Mouse (Mus musculus) macrophage (primary cell): ENCODE data around the gene Cdk5. TPM values are rescaled to one million over a fixed set of nuclear protein-coding genes. Genes with fewer than 3 reads are reported as not detected.
A peak's percentile ranks its signal among the peaks of the same experiment; 100 is the strongest.

Experiments
- H3K27ac ChIP-seq: fragments of 350-480 bp; formaldehyde crosslinking; 2 replicates; pipeline ENCODE4 v1.9.0; 2021
- H3K36me3 ChIP-seq: fragments of 350-480 bp; formaldehyde crosslinking; 2 replicates; pipeline ENCODE4 v1.9.0; 2021; ENCODE audit errors: inconsistent target
- H3K4me3 ChIP-seq: fragments of 350-480 bp; formaldehyde crosslinking; 2 replicates; pipeline ENCODE4 v1.9.0; 2021; ENCODE audit errors: inconsistent target
- H3K79me2 ChIP-seq: fragments of 350-480 bp; formaldehyde crosslinking; 2 replicates; pipeline ENCODE4 v1.9.0; 2021; ENCODE audit errors: inconsistent target
- WGBS: methylation state at CpG from one replicate; pipeline ENCODE4 v1.1.7; 2026; ENCODE audit warnings: inconsistent platforms; ENCODE audit not compliant: missing documents; 5-methylcytosine and 5-hydroxymethylcytosine counted together
- polyA plus RNA-seq: library from polyadenylated mRNA; stranded (reverse); fragments of 250-400 nt; gene quantifications from 3 replicates; pipeline ENCODE4 v1.2.4, GENCODE M21; 2018; ENCODE audit warnings: inconsistent platforms

The Cdk5 gene
- polyA plus RNA-seq, 1 experiment from 2014 or later = 15.2 TPM

DNA sequence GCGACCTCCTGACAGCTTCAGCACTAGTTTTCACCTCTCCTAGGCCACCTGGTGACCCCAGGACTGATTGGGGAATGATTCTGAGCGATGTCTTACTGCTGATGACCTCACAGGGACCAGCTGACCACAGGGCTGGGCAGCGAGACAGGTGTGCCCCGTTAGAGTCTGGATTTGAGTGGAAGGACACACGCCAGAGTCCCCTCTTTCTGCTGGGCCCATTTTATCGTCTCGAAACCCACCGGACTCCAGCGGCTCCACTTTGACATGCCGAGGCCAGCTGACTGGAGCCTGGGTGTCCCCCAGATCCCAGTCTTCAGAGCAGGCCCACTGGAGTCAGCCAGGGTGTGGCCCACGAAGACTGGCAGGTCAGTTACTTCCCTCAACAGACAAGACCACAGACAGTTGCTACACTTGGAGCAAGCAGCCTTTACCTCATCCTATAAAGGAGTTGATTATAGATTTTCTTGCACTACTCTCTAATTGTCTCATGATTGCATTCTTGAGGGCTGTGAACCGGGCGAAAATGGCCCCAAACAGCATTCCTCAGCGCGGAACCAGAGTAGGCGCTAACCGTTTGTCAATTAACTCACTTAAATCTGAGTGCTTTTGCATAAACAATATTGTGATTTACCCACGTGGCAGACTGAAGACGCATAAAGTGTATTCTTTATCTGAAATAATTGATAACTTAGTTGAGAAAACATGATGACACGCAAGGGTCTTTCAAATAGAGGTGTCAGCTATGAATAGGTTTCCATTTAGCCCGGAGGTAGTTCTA is 863 bp upstream of the Cdk5 start:
- H3K79me2 ChIP-seq = peaks cover 32% of the 10 kb centered on the region

DNA sequence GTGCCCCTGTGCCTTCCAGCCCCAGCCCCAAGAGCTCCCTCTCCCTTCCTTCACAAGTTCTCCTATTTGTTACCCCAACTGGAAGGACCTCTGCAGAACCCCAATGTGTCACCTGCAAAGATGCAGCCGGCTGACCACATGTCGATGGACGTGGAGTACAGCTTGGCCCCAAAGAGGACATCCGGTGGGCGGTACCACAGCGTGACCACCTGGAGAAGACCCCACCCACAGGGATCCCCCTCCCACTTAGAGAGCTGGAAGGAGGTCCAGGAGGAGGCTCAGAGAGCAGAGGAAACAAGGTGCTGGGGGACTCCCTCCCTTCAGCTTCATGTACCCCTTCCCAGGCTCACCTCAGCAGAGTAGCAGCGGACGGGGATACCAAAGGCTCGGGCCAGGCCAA is 2.9 kb downstream of the Cdk5 start:
- peaks cover 1% of the 10 kb centered on the region; the same call in 1 of the 2 replicates for H3K79me2 ChIP-seq
- H3K27ac ChIP-seq = no peak overlapping the region
- WGBS = 93% methylated on average over 9 of the region's 9 CpGs
- peaks cover 28% of the 10 kb centered on the region; the same call in 1 of the 2 replicates for H3K36me3 ChIP-seq
- no peak overlapping the region for H3K4me3 ChIP-seq

More for the DNA sequence above, 863 bp upstream of the Cdk5 start:
- 10% methylated on average over 21 of the region's 21 CpGs for WGBS
- peak overlapping the region; percentile 85 for H3K4me3 ChIP-seq
- peak overlapping the region; percentile 94 for H3K27ac ChIP-seq
- peaks cover 23% of the 10 kb centered on the region; the same call in 1 of the 2 replicates for H3K36me3 ChIP-seq

DNA sequence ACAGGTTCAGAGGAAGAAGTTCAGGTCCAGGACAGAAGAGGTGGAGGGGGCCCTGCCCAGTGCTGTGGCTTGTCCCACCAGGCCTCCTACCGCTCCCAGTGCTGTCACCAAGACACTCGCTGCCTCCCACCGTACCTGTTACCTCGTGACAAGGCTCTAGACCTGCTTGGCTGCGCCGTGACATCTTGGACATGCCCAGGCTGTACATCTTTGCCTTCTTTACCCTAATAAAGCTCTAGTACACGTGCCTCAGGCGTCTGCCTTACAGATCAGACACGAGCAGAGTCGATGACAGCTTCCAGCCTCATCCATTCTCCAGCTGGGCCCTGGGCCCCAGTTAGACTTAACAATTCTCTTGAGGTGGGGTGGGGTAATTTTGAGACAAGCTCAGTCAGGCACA is 5.7 kb downstream of the Cdk5 start:
- Histone ChIP-seq H3K79me2 (no peaks in the 10 kb centered on the region), H3K4me3 (no peak overlapping the region), H3K27ac (no peak overlapping the region), H3K36me3 (peaks cover 28% of the 10 kb centered on the region; the same call in 1 of the 2 replicates)
- 96% methylated on average over 10 of the region's 10 CpGs for WGBS

DNA sequence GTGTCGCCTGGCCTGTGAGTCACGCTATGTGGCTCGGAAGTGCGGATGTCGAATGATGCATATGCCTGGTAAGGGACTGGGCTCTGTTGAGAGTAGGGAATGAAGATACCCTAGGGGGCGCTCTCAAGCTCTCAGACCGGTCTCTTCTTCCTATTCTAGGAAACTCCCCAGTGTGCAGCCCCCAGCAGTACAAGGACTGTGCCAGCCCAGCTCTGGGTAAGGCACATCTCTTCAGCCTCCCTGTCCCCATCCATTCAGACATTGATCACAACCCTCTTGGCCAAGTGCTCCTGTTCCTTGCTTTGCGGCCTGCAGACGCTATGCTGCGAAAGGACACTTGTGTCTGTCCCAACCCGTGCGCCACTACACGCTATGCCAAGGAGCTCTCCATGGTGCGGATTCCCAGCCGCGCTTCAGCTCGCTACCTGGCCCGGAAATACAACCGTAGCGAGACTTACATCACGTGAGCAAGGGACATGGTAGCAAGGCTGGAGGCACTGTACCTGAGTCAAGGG is 7.1 kb downstream of the Cdk5 start:
- Histone ChIP-seq H3K27ac (no peak overlapping the region), H3K79me2 (no peaks in the 10 kb centered on the region), H3K4me3 (no peak overlapping the region), H3K36me3 (peaks cover 28% of the 10 kb centered on the region; the same call in 1 of the 2 replicates)
- WGBS = 15% methylated on average over 21 of the region's 21 CpGs

DNA sequence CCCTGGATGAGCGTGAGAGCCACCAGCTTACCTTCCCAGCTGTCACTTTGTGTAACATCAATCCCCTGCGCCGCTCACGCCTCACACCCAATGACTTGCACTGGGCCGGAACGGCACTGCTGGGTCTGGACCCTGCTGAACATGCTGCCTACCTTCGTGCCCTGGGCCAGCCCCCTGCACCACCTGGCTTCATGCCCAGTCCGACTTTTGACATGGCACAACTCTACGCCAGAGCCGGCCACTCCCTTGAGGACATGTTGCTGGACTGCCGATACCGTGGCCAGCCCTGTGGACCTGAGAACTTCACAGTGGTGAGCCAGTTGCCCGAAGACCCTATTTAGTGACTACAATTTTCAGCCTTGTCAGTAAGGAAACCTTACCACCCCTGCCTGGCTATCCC is 9.4 kb downstream of the Cdk5 start:
- Histone ChIP-seq H3K36me3 (peaks cover 6% of the 10 kb centered on the region; the same call in 1 of the 2 replicates), H3K27ac (no peak overlapping the region), H3K4me3 (no peak overlapping the region), H3K79me2 (no peaks in the 10 kb centered on the region)
- 90% methylated on average over 13 of the region's 13 CpGs for WGBS

DNA sequence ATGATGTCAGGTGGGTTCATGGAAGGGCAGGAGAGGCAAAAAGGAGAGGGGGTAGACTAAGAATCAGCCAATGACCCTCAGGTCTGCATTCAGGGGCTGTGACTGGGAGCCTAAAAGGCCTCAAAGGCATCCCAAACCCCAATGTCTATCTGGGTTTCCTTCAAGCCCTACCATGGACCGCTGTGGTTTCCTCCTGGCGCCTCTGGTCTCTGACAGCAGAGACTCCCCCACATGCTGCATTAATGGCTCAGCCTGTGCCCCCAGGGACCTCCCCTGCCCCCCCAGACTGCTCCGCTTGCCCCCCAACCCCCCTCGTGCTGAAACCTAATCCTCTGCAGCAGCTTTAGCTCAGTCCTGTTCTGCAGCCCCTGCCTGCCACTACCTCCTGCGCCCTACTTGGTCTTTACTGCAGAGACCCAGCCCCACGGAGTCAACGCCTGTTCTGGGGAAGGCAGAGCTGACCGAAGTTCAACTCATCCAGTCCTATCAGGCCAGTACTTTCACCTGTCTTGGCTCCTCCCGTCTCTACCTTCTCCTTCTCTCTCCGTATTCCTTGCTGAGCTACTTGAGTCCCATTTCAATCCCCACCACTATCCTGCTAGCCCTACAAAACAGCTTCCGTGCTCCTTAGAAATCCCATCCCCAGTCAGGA is 10.2 kb downstream of the Cdk5 start, which contains the start of gene Asic3:
Gene Asic3 (plus strand): TSS at position 351 of the 652 bp plus-strand sequence.
- H3K79me2 ChIP-seq = no peaks in the 10 kb centered on the region
- H3K27ac ChIP-seq = no peak within 1 kb of the TSS
- H3K36me3 ChIP-seq = no peaks in the 10 kb centered on the region
- 31% methylated on average over 10 of the region's 11 CpGs for WGBS
- no peak within 1 kb of the TSS for H3K4me3 ChIP-seq

DNA sequence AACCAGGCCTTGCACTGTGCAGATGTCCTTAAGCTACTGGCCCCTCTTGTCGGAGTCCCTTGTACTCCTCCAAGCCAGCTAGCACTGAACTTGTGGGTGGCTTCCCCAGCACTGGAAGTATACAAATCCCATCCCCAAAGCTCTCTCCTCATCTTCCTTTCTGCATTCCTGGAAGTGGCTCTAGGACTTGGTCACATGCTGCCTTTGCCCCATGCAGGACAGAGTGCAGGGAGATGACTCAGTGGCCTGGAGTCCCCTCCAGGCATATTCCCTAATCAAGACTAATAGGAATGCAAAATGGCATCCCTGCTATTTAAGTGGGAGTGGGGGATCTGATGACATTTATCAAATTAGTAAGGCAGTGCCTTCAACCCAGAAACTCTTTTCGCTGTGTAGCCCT is 11.3 kb downstream of the Cdk5 start:
- H3K27ac ChIP-seq = no peak overlapping the region
- 96% methylated on average over 2 of the region's 2 CpGs for WGBS
- no peaks in the 10 kb centered on the region for H3K79me2 ChIP-seq
- H3K4me3 ChIP-seq = no peak overlapping the region
- H3K36me3 ChIP-seq = 0 out of 2 replicates have a peak, but pooled peaks cover 8% of the 10 kb centered on the region

DNA sequence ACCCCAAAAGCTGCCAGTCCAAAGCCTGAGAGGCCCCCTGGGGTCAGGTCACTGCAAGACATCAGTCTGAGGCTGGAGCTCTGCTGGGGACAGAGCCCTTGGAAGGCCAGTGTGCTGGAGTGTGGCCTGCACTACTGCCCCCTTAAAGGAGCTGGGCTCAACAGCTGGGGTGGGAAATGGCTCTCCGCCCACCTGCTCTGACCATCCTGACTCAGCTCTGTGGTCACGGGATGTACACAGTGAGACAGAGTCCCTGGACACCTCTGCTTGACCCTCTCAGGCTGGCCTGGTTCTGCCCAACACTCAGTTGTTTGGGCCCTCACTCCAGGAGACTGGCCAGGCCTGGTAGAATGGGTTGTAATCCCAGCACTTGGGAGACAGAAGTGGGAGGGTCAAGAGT is 13.9 kb downstream of the Cdk5 start:
- WGBS = 100% methylated on average over 2 of the region's 2 CpGs
- Histone ChIP-seq H3K27ac (no peak overlapping the region), H3K36me3 (peaks cover 13% of the 10 kb centered on the region; the same call in 1 of the 2 replicates), H3K4me3 (no peak overlapping the region), H3K79me2 (no peaks in the 10 kb centered on the region)

DNA sequence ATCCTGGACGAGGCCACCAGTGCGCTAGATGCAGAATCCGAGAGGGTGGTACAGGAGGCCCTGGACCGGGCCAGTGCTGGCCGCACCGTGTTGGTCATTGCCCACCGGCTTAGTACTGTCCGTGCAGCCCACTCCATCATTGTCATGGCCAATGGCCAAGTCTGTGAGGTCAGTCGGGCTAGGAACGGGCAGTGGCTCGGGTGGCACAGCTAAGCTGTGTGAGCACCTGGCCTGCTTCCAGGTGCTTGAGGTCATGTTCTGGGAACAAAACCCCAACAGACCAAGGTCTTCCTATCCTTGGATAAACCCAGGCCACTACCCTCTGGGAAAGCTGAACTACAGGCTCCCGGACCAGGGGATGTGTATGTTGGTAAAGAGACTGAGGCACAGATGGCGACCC is 14.7 kb downstream of the Cdk5 start:
- WGBS = 96% methylated on average over 13 of the region's 13 CpGs
- H3K36me3 ChIP-seq = peaks cover 13% of the 10 kb centered on the region; the same call in 1 of the 2 replicates
- H3K79me2 ChIP-seq = no peaks in the 10 kb centered on the region
- H3K4me3 ChIP-seq = no peak overlapping the region
- no peak overlapping the region for H3K27ac ChIP-seq

DNA sequence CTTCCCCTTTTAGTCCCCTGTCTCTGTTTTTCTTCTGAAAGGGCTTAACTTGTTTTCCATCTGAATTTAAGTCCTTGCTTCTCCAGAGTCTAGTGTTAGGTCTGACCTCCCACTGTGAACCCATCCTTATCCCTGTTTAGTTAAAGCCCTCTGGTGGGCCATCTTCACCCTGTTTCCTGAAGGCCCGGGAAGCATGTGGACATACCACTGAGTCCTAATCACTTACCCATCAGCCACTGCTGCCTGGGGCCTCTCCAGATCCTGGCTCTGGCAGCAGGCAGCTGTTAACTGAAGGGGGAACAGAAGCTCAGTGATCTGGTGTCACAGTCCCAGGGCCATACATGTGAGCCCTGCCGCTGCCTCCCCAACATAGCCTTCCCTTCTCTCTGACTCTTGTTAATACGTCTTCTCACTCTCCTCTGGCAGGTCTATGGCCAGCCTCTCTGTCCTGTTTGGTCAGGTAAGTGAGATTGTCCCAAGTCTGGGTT is 17.9 kb downstream of the Cdk5 start:
- Histone ChIP-seq H3K36me3 (peaks cover 25% of the 10 kb centered on the region; the same call in 1 of the 2 replicates), H3K27ac (no peak overlapping the region)
- WGBS = 95% methylated on average over 3 of the region's 3 CpGs

DNA sequence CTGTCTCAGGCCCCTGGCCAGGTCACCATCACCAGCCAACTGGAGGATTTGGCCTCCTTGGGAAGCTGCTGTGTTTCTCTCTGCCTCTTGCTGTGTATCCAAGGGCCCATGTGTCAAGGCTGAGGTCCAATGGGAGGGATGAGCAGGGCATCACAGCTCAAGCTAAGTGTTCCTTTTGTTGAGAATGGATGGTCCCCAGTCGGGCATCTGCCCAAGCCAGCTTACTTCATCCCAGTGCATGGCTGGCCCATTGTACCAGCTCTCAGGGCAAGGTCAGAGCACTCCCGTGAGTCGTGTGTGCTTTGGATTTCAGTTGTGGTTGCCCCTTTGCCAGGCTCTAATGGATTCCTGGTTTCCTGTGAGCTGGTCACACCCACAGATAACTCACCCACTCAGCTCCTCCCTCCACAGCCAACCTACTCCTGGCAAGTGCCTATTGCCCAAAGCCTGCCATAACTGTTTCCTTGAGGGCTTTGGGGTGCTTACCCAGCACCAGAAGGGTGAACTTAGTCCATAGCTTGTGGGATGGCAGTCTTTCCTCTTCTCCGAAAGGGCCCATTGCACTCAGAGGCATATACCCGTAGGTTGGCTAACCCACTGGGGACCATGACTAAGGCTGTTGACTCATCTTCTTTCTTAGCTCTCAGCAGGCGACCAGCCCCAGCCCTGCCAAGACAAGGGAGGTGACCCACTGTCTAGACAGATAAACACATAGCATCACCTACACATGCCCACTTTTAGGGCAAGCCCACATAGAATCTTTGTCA is 18.6 kb downstream of the Cdk5 start:
- Histone ChIP-seq H3K27ac (no peak overlapping the region), H3K36me3 (peaks cover 25% of the 10 kb centered on the region; the same call in 1 of the 2 replicates), H3K4me3 (no peak overlapping the region), H3K79me2 (no peaks in the 10 kb centered on the region)
- 67% methylated on average over 6 of the region's 6 CpGs for WGBS

More for the DNA sequence above, 17.9 kb downstream of the Cdk5 start:
- no peak overlapping the region for H3K4me3 ChIP-seq
- H3K79me2 ChIP-seq = no peaks in the 10 kb centered on the region

DNA sequence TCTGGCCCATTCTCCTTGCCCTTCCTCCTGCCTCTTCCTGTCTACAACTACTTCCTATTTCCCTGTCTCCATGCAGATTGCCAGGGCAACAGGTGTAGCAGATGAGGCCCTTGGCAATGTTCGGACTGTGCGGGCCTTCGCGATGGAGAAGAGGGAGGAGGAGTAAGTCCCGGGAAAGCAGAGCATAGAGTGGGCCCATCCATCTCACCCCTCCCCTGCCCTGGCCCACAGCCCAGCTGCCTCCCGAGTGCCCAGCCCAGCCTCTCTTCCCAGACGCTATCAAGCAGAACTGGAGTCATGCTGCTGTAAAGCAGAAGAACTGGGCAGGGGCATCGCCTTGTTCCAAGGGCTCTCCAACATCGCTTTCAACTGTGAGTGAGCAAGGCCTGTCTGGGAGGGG is 21.4 kb downstream of the Cdk5 start:
- Histone ChIP-seq H3K4me3 (no peak overlapping the region), H3K27ac (no peak overlapping the region), H3K79me2 (no peaks in the 10 kb centered on the region), H3K36me3 (peaks cover 17% of the 10 kb centered on the region; the same call in 1 of the 2 replicates)
- WGBS = 97% methylated on average over 9 of the region's 9 CpGs

DNA sequence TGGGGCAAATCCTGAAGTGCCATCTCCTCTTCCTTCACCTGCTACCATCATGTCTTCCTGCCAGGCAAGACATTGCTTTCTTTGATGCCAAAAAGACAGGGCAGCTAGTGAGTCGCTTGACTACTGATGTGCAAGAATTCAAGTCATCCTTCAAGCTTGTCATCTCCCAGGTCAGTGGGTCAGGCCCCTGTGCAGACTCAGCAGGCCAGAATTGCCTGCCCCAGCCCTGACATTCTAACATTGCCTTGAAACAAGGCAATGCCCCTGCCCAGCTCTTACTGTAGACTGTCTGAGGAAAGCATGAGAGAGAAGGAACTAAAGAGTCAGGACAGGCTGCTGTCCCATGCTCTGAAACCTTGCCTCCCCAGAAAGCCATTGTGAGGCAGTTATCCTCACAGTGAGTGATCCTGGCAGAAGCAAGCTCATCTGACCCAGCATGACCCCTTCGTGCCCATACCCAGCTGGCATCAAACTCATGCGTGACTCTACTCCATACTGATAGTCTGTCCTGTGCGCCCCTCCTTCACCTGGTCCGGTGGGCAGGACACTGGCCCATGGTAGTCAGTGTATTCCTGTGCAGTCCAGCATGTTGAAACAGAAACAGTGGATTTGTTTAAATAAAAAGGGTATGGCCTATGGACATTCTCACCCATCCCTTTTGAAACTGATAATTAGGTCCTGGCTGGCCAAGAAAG is 22.3 kb downstream of the Cdk5 start:
- WGBS = 95% methylated on average over 5 of the region's 5 CpGs
- no peak overlapping the region for H3K4me3 ChIP-seq
- H3K79me2 ChIP-seq = no peaks in the 10 kb centered on the region
- peaks cover 12% of the 10 kb centered on the region; the same call in 1 of the 2 replicates for H3K36me3 ChIP-seq
- no peak overlapping the region for H3K27ac ChIP-seq

DNA sequence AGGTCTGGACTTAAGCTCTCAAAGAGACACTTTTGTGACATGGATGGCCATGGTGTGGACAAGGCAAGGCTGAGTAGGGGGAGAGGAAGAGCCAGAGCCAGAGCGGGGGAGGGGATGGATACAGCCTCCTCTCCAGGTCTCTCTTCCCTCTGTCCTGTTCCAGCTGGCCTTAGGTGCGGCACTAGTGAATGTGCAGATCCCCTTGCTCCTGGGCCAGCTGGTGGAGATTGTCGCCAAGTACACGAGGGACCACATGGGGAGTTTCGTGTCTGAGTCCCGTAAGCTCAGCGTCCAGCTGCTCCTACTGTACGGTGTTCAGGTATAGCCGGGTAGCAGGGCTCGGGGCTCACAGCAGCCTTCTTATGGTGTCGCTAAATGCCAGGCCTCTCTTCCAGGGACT is 23.0 kb downstream of the Cdk5 start:
- Histone ChIP-seq H3K27ac (no peak overlapping the region), H3K36me3 (peaks cover 12% of the 10 kb centered on the region; the same call in 1 of the 2 replicates), H3K4me3 (no peak overlapping the region), H3K79me2 (no peaks in the 10 kb centered on the region)
- 97% methylated on average over 11 of the region's 11 CpGs for WGBS
